Mouse (Mus musculus): ENCODE data around the gene Hadha. TPM values are rescaled to one million over a fixed set of nuclear protein-coding genes. Genes with fewer than 3 reads are reported as not detected.

Hadha gene
- total RNA-seq, 4 experiments from 2014 or later = 1,298 to 1,376 (median 1,346) TPM

Small RNA genes lying within 50 kb of the gene (microRNA-seq; reads per million reads assigned to microRNA genes)
- gene Mir1960 = 9.8 reads per million, percentile 25 among the genes with 10 or more reads in this experiment

Other genes with a start within 250 kb of the Hadha start
- 1 to 10 TPM in 1 of 4 experiments, not detected in 3; 1.5 TPM for gene Il6, start 142.0 kb downstream of the Hadha start, total RNA-seq (2022)
- gene Tyms, start 81.5 kb downstream of the Hadha start, total RNA-seq (2022) = 1 to 10 TPM; 2.8 to 3.8 (median 3.3) TPM
- gene Garem2, start 50.0 kb downstream of the Hadha start, total RNA-seq (2022) = under 1 TPM in 2 of 4 experiments, not detected in 2; 0.08 to 0.19 TPM
- not detected for gene 3110082J24Rik, start 49.1 kb downstream of the Hadha start, total RNA-seq (2022)
- 1,000 to 10,000 TPM; 2,312 to 2,801 (median 2,464) TPM for gene Hadhb, start 86 bp upstream of the Hadha start, total RNA-seq (2022)
- under 1 TPM in 1 of 4 experiments, not detected in 3; 0.57 TPM for gene Adgrf3, start 50.6 kb upstream of the Hadha start, total RNA-seq (2022)
- gene Selenoi, start 77.4 kb upstream of the Hadha start, total RNA-seq (2022) = 10 to 100 TPM; 14.0 to 18.9 (median 16.1) TPM
- not detected for gene Drc1, start 126.2 kb upstream of the Hadha start, total RNA-seq (2022)

All from heart, adult 8-10 months (tissue).